In genomic region chr19:41737657-41738428, GRCm38 (mm10) we compare ENCODE assay signal across 9 mouse cellular contexts. TPM values are rescaled to one million over a fixed set of nuclear protein-coding genes. Genes with fewer than 3 reads are reported as not detected.
DNase-seq lines count a peak whose midpoint lies in the region; ATAC-seq lines count a peak whose summit lies in the region.
"Had no signal": no experiment of that assay in that cellular context is flagged by ENCODE, and none has a peak within 500 bp of the region (broad histone marks: within the 10 kb centered on the region; RNA-seq: fewer than 3 reads in every experiment).

No protein-coding gene starts in this region.

- H3K27me3 ChIP-seq in kidney, embryonic 15.5 days = peaks cover 58% of the 10 kb centered on the region
- peaks cover 79% of the 10 kb centered on the region for H3K27me3 ChIP-seq in forebrain, embryonic 12.5 days
- H3K27me3 ChIP-seq in midbrain, embryonic 11.5 days (ENCODE audit: control insufficient read depth, insufficient read depth, low read length) = peaks cover 30% of the 10 kb centered on the region

- H3K4me3 ChIP-seq in kidney, embryonic 15.5 days (replicated peaks) = no peak overlapping the region
- H3K4me3 ChIP-seq in forebrain, embryonic 12.5 days (replicated peaks) = peak overlapping the region; percentile 19
- H3K4me3 ChIP-seq in midbrain, embryonic 11.5 days (ENCODE audit: low read depth, low read length) = peak overlapping the region; percentile 15; the same call in 1 of the 2 replicates

- H3K9me3 ChIP-seq in kidney, embryonic 15.5 days (replicated peaks) = no peaks in the 10 kb centered on the region
- H3K9me3 ChIP-seq in forebrain, embryonic 12.5 days = no peaks in the 10 kb centered on the region
- no peaks in the 10 kb centered on the region for H3K9me3 ChIP-seq in midbrain, embryonic 11.5 days (ENCODE audit: control insufficient read depth, low read length)

- H3K36me3 ChIP-seq in kidney, embryonic 15.5 days = no peaks in the 10 kb centered on the region
- H3K36me3 ChIP-seq in forebrain, embryonic 12.5 days (replicated peaks) = no peaks in the 10 kb centered on the region
- no peaks in the 10 kb centered on the region for H3K36me3 ChIP-seq in midbrain, embryonic 11.5 days (ENCODE audit: control insufficient read depth, insufficient read depth, low read length)

- no peak for DNase-seq in kidney, adult 18-20 months
- DNase-seq in layer of hippocampus, adult 9-10 months (ENCODE audit: low spot score) = peak; percentile 55
- DNase-seq in midbrain, embryonic 11.5 days (ENCODE audit: low spot score, missing footprints) = peak; percentile 90
- no peak for DNase-seq in T-cell, adult 2 months (ENCODE audit: low spot score)
- DNase-seq in ovary, postnatal 14 days (ENCODE audit: low spot score) = no peak

- no peak; the same call in 1 of the 2 replicates for ATAC-seq in kidney, embryonic 15.5 days (replicated peaks; ENCODE audit: low FRiP score)
- ATAC-seq in forebrain, embryonic 12.5 days (ENCODE audit: low FRiP score) = peak; percentile 85
- ATAC-seq in midbrain, embryonic 11.5 days (ENCODE audit: low FRiP score) = peak; percentile 39; the same call in 1 of the 2 replicates
- no peak for ATAC-seq in CD4-positive, CD25-positive, alpha-beta regulatory T cell, adult 4 months

- no peak overlapping the region for H3K9ac ChIP-seq in kidney, embryonic 15.5 days
- no peak overlapping the region for H3K9ac ChIP-seq in forebrain, embryonic 12.5 days
- peak overlapping the region; percentile 30; the same call in 1 of the 2 replicates for H3K9ac ChIP-seq in midbrain, embryonic 11.5 days (ENCODE audit: low read length)

- no peak overlapping the region for H3K27ac ChIP-seq in kidney, embryonic 15.5 days
- peak overlapping the region; percentile 86 for H3K27ac ChIP-seq in forebrain, embryonic 12.5 days
- no peak overlapping the region for H3K27ac ChIP-seq in midbrain, embryonic 11.5 days (ENCODE audit: low read depth, low read length)
- H3K27ac ChIP-seq: kidney, postnatal 0 days had no signal

- H3K4me2 ChIP-seq in kidney, embryonic 15.5 days = peak overlapping the region; percentile 20
- H3K4me2 ChIP-seq in forebrain, embryonic 12.5 days = peak overlapping the region; percentile 48
- peak overlapping the region; percentile 37 for H3K4me2 ChIP-seq in midbrain, embryonic 11.5 days

- H3K4me1 ChIP-seq in kidney, embryonic 15.5 days = peaks cover 38% of the 10 kb centered on the region
- H3K4me1 ChIP-seq in forebrain, embryonic 12.5 days = peaks cover 65% of the 10 kb centered on the region
- H3K4me1 ChIP-seq in midbrain, embryonic 11.5 days (ENCODE audit: control insufficient read depth, insufficient read depth, low read length) = peaks cover 31% of the 10 kb centered on the region

- 9% methylated on average over 18 of the region's 18 CpGs for WGBS in kidney, embryonic 15.5 days
- WGBS in forebrain, embryonic 12.5 days = 4% methylated on average over 18 of the region's 18 CpGs
- 3% methylated on average over 18 of the region's 18 CpGs for WGBS in midbrain, embryonic 11.5 days

RNA-seq across cellular contexts. Expression of gene Slit1, which starts 5.6 kb away (rescaled TPM):
- 6.1 and 6.3 TPM in 2 replicates for polyA plus RNA-seq in kidney, embryonic 15.5 days (2015; fragmentation: Nextera tagmentation; extraction: Ambion mirVana)
- 11.0 and 14.0 TPM in 2 replicates for polyA plus RNA-seq in forebrain, embryonic 12.5 days (2016; fragmentation: Nextera tagmentation; extraction: Ambion mirVana)
- 8.8 and 10.2 TPM in 2 replicates for polyA plus RNA-seq in midbrain, embryonic 11.5 days (2014; fragmentation: Nextera tagmentation; extraction: Ambion mirVana)
- polyA plus RNA-seq in CD4-positive, CD25-positive, alpha-beta regulatory T cell, adult 4 months (2017; shearing (Covaris generic)) = not detected

Comparison
In these comparisons a context has a peak if more than half of its experiments do, and no peak if none do; other contexts are left out.
1. ATAC-seq: peak in forebrain, embryonic 12.5 days (single experiment) and midbrain, embryonic 11.5 days (single experiment); none in kidney, embryonic 15.5 days (single experiment) and CD4-positive, CD25-positive, alpha-beta regulatory T cell, adult 4 months (single experiment).
2. DNase-seq: peak in layer of hippocampus, adult 9-10 months (single experiment) and midbrain, embryonic 11.5 days (single experiment); none in kidney, adult 18-20 months (single experiment), T-cell, adult 2 months (single experiment) and ovary, postnatal 14 days (single experiment).
3. Peak in every context shown above with its lines, with median percentiles within 50 percentile points of each other: H3K4me2 ChIP-seq.